Comparison of ENCODE assay signal across 12 mouse cellular contexts in the genomic region with DNA sequence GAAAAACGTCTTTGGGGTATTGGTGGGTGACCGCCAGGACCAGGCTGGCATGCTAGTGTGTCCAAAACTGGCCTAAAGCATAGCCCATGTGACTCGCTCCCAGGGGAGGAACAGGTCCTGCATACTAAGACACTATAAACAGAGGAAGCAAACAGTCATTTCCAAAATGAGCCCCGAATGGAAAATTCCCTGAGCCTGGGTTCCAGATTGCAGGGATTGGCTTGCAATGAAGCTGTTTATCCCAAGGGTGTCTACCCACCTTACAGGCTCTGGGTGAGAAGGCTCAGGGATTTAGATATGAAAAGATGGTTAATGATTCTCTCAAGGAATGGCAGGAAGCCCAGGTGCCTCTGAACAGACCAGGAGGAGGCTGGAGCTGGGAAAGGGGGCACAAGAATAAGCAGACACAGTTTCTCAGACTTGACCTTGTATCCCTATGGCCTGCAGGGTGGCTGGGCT. TPM values are rescaled to one million over a fixed set of nuclear protein-coding genes. Genes with fewer than 3 reads are reported as not detected.
DNase-seq lines count a peak whose midpoint lies in the region; ATAC-seq lines count a peak whose summit lies in the region.
"Had no signal": no experiment of that assay in that cellular context is flagged by ENCODE, and none has a peak within 500 bp of the region (broad histone marks: within the 10 kb centered on the region; RNA-seq: fewer than 3 reads in every experiment).

No protein-coding gene starts in this region.

- H3K27me3 ChIP-seq in liver, embryonic 11.5 days (replicated peaks; ENCODE audit: control insufficient read depth, insufficient read depth, low read length) = no peaks in the 10 kb centered on the region
- H3K27me3 ChIP-seq: limb, embryonic 12.5 days; stomach, embryonic 15.5 days had no signal

- no peak overlapping the region for H3K4me2 ChIP-seq in liver, embryonic 11.5 days
- H3K4me2 ChIP-seq: limb, embryonic 12.5 days; stomach, embryonic 15.5 days had no signal

- H3K4me3 ChIP-seq in liver, embryonic 11.5 days (ENCODE audit: low read depth, low read length) = no peak overlapping the region
- H3K4me3 ChIP-seq: forebrain, embryonic 10.5 days; limb, embryonic 12.5 days; stomach, embryonic 15.5 days had no signal

- no peak overlapping the region for H3K9ac ChIP-seq in liver, embryonic 11.5 days (ENCODE audit: low read depth, low read length)
- H3K9ac ChIP-seq: limb, embryonic 12.5 days; stomach, embryonic 15.5 days had no signal

- no peaks in the 10 kb centered on the region for H3K4me1 ChIP-seq in liver, embryonic 11.5 days (replicated peaks; ENCODE audit: control insufficient read depth, insufficient read depth, low read length)
- H3K4me1 ChIP-seq: forebrain, embryonic 10.5 days had no signal

- no peak for ATAC-seq in cerebellum, adult (ENCODE audit: insufficient number of reproducible peaks, low FRiP score, low TSS enrichment)
- ATAC-seq in liver, embryonic 11.5 days (replicated peaks; ENCODE audit: low FRiP score) = no peak

- WGBS in liver, embryonic 11.5 days = 85% methylated on average over 4 of the region's 4 CpGs

- no peak overlapping the region for H3K27ac ChIP-seq in liver, embryonic 11.5 days (ENCODE audit: low read depth, low read length)
- H3K27ac ChIP-seq: forebrain, embryonic 10.5 days; limb, embryonic 12.5 days; stomach, embryonic 15.5 days had no signal

- H3K36me3 ChIP-seq in liver, embryonic 11.5 days (ENCODE audit: control insufficient read depth, insufficient read depth, low read length) = no peaks in the 10 kb centered on the region
- H3K36me3 ChIP-seq: forebrain, embryonic 10.5 days; limb, embryonic 12.5 days; stomach, embryonic 15.5 days had no signal

- peak; percentile 0 for DNase-seq in cerebellum, adult 11 months
- peak; percentile 50 for DNase-seq in 3T3-L1 (ENCODE audit: low read depth, low spot score)
- peak; percentile 21 to 26 for DNase-seq in frontal cortex, postnatal 10 days (ENCODE audit: low spot score in 2 of 2)
- peak; percentile 8 to 50 for DNase-seq in layer of hippocampus, adult 18-20 months (ENCODE audit: low spot score in 2 of 2)
- DNase-seq in thymus, adult 18-20 months = no peak
- no peak for DNase-seq in liver, embryonic 11.5 days (ENCODE audit: low spot score)
- no peak for DNase-seq in adrenal gland, postnatal 4 days (ENCODE audit: low spot score in 2 of 2)
- DNase-seq: heart, postnatal 14 days had no signal

- no peaks in the 10 kb centered on the region for H3K9me3 ChIP-seq in liver, embryonic 11.5 days (ENCODE audit: control insufficient read depth, low read length)
- H3K9me3 ChIP-seq: forebrain, embryonic 10.5 days; limb, embryonic 12.5 days; stomach, embryonic 15.5 days had no signal

RNA-seq across cellular contexts. Expression of gene Dock1, which starts 58.2 kb away (rescaled TPM):
- 10 to 100 TPM; 25.0 to 26.1 TPM for total RNA-seq in layer of hippocampus, adult 18-20 months (2021)
- polyA plus RNA-seq in liver, embryonic 11.5 days (2014; fragmentation: Nextera tagmentation; extraction: Ambion mirVana) = 15.9 and 17.2 TPM in 2 replicates
- 100 to 1,000 TPM; 146 to 153 TPM for total RNA-seq in adrenal gland, postnatal 4 days (2021)

Comparison
In these comparisons a context has a peak if more than half of its experiments do, and no peak if none do; other contexts are left out.
1. DNase-seq: peak in cerebellum, adult 11 months (single experiment), 3T3-L1 (single experiment), frontal cortex, postnatal 10 days (2 of 2) and layer of hippocampus, adult 18-20 months (2 of 2); none in thymus, adult 18-20 months (0 of 2), liver, embryonic 11.5 days (single experiment) and adrenal gland, postnatal 4 days (0 of 2).
2. RNA of gene Dock1, which starts 58.2 kb away (total RNA-seq): 146 to 153 TPM in adrenal gland, postnatal 4 days; 25.0 to 26.1 TPM in layer of hippocampus, adult 18-20 months; every median in the first group is over 4 times any median in the second.